Mouse (Mus musculus) telencephalon, adult 2 months (tissue): ENCODE data around the gene Gm28043.
A peak's percentile ranks its signal among the peaks of the same experiment; 100 is the strongest.

Experiments
- DNase-seq: peaks from one replicate; pipeline ENCODE4 v3.0.0-alpha.2; 2011; ENCODE audit warnings: low read depth, low spot score

Gene Gm28043

GRCm38 (mm10) chr17:29680174-29680573, 65.5 kb downstream of the Gm28043 start:
- DNase-seq: peak; percentile 27

- DNase-seq: no peak
Observed at GRCm38 (mm10) chr17:29680921-29681320, 66.2 kb downstream of the Gm28043 start.

DNA sequence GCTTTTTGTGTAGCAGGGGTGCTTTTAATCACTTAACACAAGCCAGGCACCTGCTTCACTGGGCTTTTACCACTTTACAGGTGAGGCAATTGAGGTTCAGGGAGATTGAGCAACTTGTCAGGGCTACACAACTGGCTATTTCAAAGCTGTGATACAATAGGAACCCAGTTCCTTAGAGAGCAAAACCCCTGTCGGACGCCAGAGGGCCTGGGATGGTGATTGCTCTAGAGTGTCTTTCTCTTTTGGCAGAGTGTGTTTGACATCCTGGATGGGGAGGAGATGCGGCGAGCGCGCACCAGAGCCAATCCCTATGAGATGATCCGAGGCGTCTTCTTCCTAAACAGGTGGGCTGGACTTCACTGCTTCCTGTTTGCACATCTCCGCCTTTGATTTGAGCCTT, 67.0 kb downstream of the Gm28043 start:
- DNase-seq: no peak

DNA sequence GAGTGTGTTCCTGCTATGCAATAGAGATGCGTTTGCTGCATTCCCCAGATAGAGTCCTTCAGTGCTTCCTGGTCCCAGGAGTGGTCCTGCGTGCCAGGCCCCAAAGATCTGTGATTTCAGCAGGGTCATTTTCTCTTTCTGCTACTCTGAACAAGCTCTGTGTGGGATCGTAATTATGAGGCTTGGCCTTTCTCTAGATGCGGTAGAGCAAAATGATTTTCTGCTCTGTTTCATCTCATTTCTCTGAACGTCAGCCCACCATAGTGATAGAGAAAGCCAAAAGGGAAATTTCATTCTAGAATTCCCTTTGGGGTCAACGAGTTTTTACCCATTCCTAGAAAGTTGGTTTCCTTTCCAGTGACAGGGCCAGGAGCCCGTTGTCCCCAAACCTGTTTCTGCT, 67.6 kb downstream of the Gm28043 start:
- no peak for DNase-seq

DNA sequence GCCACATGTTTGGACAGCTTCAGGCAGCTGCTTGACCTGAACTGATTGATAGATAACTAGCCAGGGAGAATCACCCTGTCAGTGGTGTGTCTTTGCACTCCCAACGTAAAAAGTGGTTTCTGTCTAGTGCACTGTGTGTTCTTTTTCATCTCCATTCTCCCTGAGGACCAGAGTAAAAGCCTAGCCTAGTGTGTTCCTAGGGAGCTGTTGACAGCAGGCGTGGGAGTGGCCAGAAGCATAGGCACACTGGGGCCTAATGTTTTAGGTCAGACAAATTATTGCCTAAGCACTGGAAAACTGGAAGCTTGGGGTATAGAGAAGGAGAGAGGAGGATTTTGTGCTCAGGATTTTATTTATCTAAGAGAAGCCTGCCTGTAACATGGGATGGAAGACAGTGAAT, 68.5 kb downstream of the Gm28043 start:
- no peak for DNase-seq

DNA sequence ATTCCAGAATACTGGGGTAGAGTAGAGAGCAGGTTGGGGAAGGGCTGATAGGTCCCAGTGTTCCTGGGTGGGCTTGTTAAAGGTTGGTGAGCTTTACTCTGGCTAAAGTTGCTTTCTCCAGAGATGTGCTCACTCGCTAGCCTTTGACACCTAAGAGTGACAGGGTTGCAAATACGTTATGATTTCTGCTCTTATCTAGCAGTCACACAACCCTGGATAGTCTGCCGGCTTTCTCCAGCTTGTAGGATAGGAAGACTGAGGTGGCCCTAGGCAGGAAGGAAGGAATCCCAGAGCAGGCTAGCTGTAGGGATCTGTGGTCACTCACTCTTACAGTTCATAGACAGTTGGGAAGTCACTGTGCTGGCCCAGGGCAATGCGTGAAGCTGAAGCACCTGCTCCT, 69.6 kb downstream of the Gm28043 start:
- DNase-seq: no peak

- DNase-seq: no peak
Observed at GRCm38 (mm10) chr17:29686771-29687170, 72.1 kb downstream of the Gm28043 start.

DNA sequence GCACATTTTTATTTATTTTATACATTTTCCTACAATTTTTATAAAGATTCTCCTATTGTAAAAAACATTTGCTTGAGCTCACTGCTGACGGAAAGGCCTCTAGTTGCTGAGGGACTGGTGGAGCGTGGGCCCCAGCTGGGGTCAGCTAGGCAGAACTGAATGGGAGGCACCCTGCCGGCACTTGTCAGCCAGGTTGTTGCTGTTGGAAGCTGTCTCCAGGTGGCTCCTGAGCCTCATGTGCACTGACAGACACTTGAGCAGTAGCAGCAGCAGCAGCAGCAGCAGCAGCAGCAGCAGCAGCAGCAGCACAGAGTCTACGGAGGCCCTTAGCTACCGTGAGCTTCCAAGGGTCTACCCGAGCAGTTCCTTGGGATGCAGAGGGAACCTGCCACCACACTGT, 72.7 kb downstream of the Gm28043 start:
- no peak for DNase-seq

GRCm38 (mm10) chr17:29688610-29689009, 73.9 kb downstream of the Gm28043 start:
- no peak for DNase-seq

GRCm38 (mm10) chr17:29690257-29690656, 75.6 kb downstream of the Gm28043 start:
- DNase-seq: no peak

DNA sequence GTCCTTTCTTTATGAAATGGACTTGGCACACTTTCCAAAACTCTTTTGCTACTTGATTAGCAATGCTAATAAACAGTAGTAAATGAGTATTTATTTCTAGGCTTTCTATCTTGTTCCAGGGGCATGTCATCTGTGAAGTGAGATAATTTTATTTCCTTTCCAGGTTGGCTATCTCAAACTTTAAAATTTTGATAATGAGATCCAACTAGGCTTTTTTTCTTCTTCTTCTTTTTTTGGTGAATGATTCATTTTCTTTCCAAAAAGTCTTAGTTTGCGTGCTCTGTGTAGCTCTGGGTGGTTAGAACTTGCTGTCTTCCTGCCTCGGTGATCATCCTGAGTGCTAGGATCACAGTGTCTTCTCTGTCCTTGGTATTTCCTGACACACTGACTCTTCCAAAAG, 78.2 kb downstream of the Gm28043 start:
- no peak for DNase-seq

DNA sequence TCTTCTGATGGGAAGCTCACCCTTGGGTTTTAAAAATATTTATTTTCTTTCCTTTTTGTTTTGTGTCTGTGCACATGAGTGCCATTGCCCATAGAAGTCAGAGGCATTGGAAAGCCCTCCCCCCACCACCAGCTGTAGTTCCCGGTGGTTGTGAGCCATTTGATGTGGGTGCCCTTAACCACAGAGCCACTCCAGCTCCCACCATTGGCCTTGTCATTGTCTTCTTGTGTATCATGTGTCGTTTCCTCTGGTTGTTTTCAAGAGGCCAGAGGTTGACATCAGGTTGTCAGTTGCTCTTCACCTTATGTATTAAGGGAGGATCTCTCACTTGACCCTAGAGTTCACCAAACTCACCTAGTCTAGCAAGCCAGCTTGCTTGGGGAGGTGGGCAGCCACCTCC, 78.9 kb downstream of the Gm28043 start:
- no peak for DNase-seq

DNA sequence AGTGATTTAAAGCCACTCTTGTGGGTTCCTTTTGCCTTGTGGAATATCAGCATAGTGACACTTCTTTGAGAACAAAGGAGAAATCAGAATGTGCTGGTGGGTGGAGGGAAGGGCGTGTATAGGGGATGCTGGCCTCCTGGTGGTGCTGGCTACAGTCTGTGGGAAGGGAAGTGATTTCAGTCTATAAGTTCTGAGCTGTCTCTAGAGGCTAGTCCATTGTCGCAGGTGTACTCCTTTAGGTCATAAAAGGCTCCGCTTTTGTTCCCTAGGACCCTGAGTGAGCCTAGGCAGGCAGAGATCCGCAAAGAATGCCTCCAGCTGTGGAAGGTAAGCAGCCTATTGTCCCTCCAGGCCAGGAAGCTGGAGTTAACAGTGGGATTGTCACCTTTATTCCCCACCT, 79.8 kb downstream of the Gm28043 start:
- DNase-seq: no peak

DNA sequence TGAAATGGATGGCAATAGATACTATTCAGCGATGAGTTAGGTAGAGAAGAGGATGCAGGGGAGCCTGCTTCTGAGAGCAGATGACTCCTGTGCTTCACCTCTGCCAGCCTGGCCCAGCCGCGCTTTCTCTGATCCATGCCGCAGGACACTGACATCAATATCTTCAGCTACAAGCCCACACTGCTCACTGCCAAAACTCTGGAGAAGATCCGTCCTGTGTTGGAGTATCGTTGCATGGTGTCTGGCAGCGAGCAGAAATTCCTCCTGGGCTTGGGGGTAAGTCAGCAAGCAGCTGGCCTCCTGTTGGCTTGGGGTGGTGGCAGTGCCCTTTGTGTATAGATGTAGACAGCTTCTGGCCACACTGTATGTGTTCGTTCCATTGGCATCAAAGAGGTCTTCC, 82.3 kb downstream of the Gm28043 start:
- DNase-seq: no peak

DNA sequence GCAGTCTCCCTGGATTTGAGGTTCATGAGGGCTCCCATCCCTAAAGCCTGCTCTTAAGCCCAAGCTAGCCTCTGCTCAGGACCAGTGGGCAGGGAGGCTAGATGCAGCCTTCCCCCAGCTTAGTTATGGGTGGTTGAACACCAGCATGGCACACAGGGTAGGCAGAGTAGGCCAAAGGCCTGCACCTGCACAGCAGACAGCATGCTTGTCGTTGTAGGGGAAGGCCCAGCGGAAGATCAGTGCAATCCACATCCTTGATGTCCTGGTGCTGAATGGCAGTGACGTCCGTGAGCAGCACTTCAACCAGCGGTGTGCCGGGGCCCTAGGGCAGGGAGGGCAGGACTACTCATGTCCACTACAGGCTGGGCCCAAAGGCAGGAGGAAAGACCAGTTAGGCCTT, 83.7 kb downstream of the Gm28043 start:
- no peak for DNase-seq

DNA sequence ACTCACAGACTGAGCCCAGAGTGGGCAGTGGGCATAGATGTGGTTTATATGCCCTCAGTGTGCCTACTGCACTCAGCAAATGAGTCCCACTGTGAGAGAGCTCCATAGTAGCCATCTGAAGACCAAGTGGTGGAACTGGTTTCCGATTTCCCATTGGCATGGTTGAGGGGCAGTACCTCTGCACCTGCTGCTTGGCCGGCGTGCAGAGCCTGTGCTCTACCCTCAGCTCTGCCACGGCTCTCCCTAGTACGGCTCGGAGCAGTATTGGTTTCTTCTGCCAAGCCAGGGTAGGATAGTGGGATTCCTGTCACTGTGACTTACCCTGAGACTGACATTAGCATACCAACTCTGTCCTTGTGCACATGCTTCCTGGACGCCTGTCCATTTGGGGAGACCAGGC, 85.9 kb downstream of the Gm28043 start:
- no peak for DNase-seq

- no peak for DNase-seq
Observed at GRCm38 (mm10) chr17:29702938-29703710, 88.4 kb downstream of the Gm28043 start.

- DNase-seq: no peak
Observed at GRCm38 (mm10) chr17:29704781-29705180, 90.1 kb downstream of the Gm28043 start.

DNA sequence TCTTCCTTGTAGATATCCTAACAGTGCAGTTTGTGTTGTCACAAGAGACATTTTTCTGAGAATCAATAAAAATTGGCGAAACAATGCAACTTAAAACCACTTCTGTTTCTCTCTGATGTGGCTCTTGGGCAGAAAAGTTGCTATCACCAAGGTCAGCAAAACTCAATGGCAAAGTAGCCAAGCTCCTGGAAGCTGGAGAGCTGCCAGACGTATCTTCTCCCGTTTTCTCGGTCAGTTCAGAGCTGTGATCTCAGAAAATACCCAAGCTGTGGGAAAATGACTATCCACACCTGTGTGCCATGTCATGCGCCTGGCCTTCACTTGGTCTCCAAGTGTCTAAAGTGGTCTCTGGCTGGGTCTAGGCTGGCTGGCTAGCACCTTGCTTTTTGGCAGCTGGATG, 91.2 kb downstream of the Gm28043 start:
- no peak for DNase-seq

DNA sequence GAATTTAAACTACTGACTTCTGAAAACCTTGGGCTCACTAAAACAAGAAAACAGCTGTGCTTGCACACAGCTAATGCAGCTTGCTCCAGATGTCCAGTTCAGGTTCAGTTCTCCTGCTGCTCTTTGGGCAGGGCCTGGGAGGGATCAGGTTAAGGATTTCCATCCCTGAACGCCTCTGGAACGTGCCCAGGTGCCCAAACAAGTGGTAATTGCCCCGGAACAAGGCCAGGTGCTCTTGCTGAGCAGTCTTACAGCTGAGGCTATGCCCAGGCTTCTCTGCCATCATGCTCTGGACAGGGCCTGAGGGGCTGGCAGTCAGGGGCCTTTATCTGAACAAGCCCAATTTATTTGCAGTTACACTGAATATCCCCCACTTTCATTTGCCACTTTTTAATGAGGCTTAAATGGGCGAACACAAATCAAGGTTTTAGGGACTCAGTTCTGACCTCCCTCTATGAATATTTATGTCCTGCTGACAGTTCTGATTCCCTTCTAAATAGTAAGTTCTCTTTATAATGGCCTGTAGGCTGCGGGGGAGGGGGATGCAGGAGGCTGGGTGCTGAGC, 92.4 kb downstream of the Gm28043 start:
- no peak for DNase-seq

DNA sequence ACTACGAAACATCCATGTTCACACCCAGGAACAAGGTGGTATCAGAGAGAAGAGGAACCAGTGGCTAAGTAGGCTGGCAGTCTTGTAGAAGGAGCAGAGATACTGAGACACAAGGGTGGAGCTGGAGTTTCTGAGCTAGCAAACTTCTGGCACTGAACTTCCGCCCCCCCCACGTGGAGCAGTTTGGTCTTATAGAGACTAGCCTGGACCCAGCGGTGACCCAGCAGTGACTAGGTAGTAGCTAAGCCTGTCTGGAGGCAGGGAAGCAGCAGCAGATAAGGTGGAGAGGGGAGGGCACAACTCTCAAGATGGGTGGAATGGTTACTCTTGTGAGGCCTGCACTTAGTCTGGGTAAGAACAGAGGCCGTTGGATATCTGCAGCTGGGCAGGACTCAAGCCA, 94.1 kb downstream of the Gm28043 start:
- no peak for DNase-seq

- DNase-seq: peak; percentile 62
Observed at GRCm38 (mm10) chr17:29710562-29711044, 95.9 kb downstream of the Gm28043 start.

GRCm38 (mm10) chr17:29711076-29711744, 96.5 kb downstream of the Gm28043 start:
- no peak for DNase-seq
